Mouse (Mus musculus) bone marrow macrophage, adult 2 months (primary cell): ENCODE data around the gene Tasp1.

Source experiments
- CTCF ChIP-seq: IDR thresholded peaks from 2 replicates; pipeline ENCODE4 v1.5.1; 2012; ENCODE audit warnings: low read depth, mild to moderate bottlenecking, low read length, moderate library complexity
- POLR2A ChIP-seq: IDR thresholded peaks from 2 replicates; pipeline ENCODE4 v1.6.1; 2012; ENCODE audit warnings: mild to moderate bottlenecking, low read depth, low read length, borderline replicate concordance

DNA sequence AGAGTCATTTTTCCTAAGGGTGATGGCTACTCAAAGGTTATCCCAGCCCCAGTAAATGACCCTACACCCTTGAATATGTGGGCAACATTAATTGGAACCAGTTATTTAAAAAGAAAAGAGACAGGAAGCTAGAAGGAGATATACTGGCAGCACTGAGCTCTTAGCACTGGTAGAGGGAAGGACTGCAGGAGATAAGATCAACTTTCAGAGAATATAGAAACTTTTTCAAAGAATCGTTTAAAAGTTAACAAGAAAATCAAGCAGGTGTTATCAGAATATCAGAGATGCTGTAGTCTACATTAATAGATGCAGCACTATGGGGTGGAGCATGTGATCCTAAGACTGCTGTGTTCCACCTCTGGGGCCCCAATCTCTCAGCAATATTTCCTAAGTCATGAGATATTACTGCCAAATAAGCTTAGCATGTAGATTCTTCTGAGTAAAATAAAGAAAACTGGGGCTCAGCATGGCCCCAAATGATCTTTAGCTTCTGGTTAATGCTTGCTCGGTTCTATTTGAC lies 14.9 kb downstream of the Tasp1 start:
- TF ChIP-seq CTCF (no peak), POLR2A (no peak)
